Mouse (Mus musculus) liver, adult 10 weeks (tissue): ENCODE measurements around the gene Rpl13. TPM values are rescaled to one million over a fixed set of nuclear protein-coding genes. Genes with fewer than 3 reads are reported as not detected.

Experiments
- polyA plus RNA-seq: library from polyadenylated mRNA; stranded (reverse); fragments of 350-450 nt; fragmentation: Illumina TruSeq; extraction: RNeasy Lipid Tissue Mini Kit (QIAGEN cat#74804); gene quantifications from one replicate; pipeline ENCODE4 v1.2.3, GENCODE M21; 2014; ENCODE audit warnings: low read depth, low replicate concordance

The Rpl13 gene
- 51.4 TPM for polyA plus RNA-seq

GRCm38 (mm10) chr8:123101735-123102685 is at the start of gene Rpl13:
Gene Rpl13, plus strand, starts transcription at chr8:123102350.

GRCm38 (mm10) chr8:123062721-123063120 is 39.4 kb upstream of the Rpl13 start, which contains the start of gene Spg7:
Gene Spg7, plus strand, starts transcription at chr8:123062942.

DNA sequence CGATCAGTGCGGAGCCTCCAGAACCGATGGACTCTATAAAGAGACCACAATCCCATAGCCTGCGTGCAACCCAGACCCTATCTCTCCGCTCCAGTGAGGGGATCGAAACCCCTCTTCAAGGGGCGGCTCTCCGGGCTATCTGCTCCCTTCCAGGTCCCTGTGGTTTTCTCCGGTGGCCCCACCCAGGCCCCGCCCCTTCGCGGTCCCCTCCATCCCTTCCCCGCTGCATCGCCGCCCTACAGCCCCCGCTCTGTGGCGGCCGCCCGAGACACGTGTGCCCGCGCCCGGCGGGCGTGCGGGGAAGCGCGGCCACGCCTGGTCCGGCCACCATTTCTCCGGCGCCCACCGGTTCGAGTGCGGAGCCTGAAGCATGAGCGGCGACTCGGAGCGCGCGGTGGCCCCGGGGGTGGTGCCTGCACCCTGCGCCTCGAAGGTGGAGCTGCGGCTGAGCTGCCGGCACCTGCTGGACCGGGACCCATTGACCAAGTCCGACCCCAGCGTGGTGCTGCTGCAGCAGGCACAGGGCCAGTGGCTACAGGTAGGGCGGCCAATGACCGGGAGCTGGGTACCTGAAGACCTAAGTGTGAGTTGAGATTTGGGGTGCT is 15.1 kb downstream of the Rpl13 start, which contains the start of gene Cpne7:
Gene Cpne7, plus strand, starts transcription at position 248 of the 605 bp plus-strand sequence.

Other genes with a start within 250 kb of the Rpl13 start
- 13.5 TPM for gene Ankrd11, start 60.1 kb upstream of the Rpl13 start, polyA plus RNA-seq
- gene Spg7, start 39.4 kb upstream of the Rpl13 start, polyA plus RNA-seq, result 8.2 TPM
- gene Cpne7, start 15.0 kb downstream of the Rpl13 start, polyA plus RNA-seq, result not detected
- gene Sult5a1, start 56.0 kb downstream of the Rpl13 start, polyA plus RNA-seq, result 10.7 TPM
- gene Dpep1, start 83.9 kb downstream of the Rpl13 start, polyA plus RNA-seq, result 0.34 TPM
- gene Chmp1a, start 110.4 kb downstream of the Rpl13 start, polyA plus RNA-seq, result 7.1 TPM
- 0.24 TPM for gene Spata33, start 110.5 kb downstream of the Rpl13 start, polyA plus RNA-seq
- 3.7 TPM for gene Cdk10, start 122.5 kb downstream of the Rpl13 start, polyA plus RNA-seq
- 1.1 TPM for gene Spata2l, start 133.9 kb downstream of the Rpl13 start, polyA plus RNA-seq
- gene Zfp276, start 151.8 kb downstream of the Rpl13 start, polyA plus RNA-seq, result 1.6 TPM
- gene Vps9d1, start 152.0 kb downstream of the Rpl13 start, polyA plus RNA-seq, result 1.0 TPM
- not detected for gene Fanca, start 216.2 kb downstream of the Rpl13 start, polyA plus RNA-seq
- gene Spire2, start 230.4 kb downstream of the Rpl13 start, polyA plus RNA-seq, result not detected